Mouse (Mus musculus): Measurements from ENCODE around the gene Soat1.

GRCm38 (mm10) chr1:156481826-156482225 is 7.7 kb upstream of the Soat1 start:
- TF ChIP-seq CTCF (conservative IDR thresholded peaks at IDR 0.05; ENCODE audit: insufficient read depth, insufficient read length, low read depth, low read length) (no peak), POLR2A (IDR thresholded peaks at IDR 0.05; ENCODE audit: low read depth, low read length) (no peak)
